Mouse (Mus musculus) kidney, postnatal 10 days (tissue): ENCODE results near the gene Rpl18.

Source experiments
- DNase-seq: peaks from one replicate; pipeline ENCODE4 v3.0.0; 2021; ENCODE audit warnings: mixed read lengths

Rpl18 gene

GRCm38 (mm10) chr7:45715090-45715708 lies at the start of gene Rpl18:
Rpl18 (plus strand) TSS chr7:45715457.
- peak; percentile 99 for DNase-seq

DNA sequence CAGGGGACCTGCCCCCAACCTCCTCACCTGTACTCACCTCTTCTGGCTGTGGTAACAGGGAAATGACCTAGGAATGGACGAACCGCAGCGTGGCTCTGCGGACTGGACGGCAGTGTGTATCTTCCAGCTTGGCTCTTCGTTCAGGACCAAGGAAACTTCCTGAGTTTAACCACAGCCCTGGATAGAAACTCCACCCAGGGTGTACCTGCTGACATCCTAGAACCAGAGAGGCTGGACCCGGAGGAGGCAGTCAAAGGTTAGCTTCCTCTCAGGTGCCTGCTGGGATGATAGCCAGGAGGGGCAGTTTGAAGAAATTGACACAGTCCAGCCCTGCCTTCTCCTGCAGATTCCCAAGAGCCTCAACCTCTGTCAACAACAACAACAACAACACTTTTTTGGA lies 49.1 kb upstream of the Rpl18 start, which contains the start of gene Fut2:
Gene Fut2 (minus strand): TSS at position 234 of the 400 bp plus-strand sequence.
- DNase-seq: no peak

- no peak for DNase-seq
These were observed 47.5 kb upstream of the Rpl18 start for GRCm38 (mm10) chr7:45667761-45668160.

GRCm38 (mm10) chr7:45668921-45669320 lies 46.3 kb upstream of the Rpl18 start:
- DNase-seq: no peak

DNA sequence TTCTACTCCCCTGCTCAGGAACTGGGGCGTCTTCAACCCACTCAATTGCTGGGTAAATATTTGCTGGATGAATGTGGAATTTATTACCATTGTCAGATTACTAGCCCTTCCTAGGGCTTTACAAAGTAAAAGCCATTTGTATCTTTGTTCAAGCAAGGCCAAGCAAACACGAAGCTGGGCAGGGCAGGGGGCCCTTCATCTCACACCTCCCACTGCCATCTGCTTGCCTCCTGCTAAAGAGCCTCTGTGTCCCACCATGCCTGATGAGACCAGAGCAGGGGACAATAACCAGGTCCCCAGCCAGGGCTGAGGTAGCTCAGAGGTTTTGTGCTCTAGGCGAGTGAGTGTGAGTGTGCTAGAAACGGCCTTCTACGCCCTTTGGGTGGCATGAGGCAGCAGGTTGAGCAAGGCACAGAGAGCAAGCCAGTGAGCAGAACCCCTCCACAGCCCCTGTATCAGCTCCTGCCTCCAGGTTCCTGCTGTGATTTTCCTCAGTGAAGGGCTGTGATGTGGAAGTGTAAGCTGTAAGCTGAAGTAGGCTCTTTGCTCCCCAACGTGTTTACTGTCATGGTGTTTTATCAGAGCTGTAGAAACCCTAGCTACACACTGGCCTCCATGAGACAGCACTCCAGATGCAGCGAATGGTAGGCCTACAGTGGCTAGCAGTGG lies 37.5 kb upstream of the Rpl18 start:
- DNase-seq: no peak

- DNase-seq: no peak
These were observed 36.7 kb upstream of the Rpl18 start for GRCm38 (mm10) chr7:45678513-45678912.

- DNase-seq: peak; percentile 53
These were observed 35.2 kb upstream of the Rpl18 start for GRCm38 (mm10) chr7:45679966-45680621.

GRCm38 (mm10) chr7:45681046-45681736 lies 34.1 kb upstream of the Rpl18 start:
- DNase-seq: no peak

GRCm38 (mm10) chr7:45682144-45683126 lies 32.8 kb upstream of the Rpl18 start:
- DNase-seq: peak; percentile 95

DNA sequence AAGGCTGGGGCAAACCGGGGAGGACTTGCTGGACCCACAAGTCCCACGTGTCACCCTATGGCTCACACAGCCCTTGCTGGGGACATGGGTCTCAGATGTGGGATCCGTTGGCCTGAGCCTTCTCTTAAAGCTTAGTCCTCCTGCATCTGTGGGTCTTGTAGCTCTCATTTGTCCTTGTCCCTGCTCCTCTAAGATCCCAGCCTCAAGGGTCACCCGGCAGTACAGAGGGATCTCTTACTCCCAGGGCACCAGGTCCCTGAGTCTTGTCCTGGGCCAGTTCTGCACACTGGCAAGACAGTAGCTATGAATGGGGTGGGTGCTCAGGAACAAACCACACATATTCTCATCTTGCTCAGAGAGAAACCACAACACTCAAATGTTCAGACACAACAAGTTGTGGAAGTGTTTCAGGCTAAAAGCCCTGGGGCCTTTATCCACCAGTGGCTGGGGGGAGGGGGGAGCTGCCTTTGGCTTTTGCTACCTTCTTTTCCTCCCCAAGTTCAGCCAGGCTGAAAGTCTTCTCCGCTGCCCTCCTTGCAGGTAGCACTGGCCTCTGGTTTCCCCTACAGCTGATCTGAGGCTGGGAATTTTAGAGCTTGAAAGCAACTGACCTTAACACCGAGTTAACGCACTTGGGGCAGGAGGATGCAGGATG lies 31.7 kb upstream of the Rpl18 start, which contains the start of gene Ntn5:
Gene Ntn5 (plus strand): TSS at position 627 of the 655 bp plus-strand sequence.
- DNase-seq: no peak

DNA sequence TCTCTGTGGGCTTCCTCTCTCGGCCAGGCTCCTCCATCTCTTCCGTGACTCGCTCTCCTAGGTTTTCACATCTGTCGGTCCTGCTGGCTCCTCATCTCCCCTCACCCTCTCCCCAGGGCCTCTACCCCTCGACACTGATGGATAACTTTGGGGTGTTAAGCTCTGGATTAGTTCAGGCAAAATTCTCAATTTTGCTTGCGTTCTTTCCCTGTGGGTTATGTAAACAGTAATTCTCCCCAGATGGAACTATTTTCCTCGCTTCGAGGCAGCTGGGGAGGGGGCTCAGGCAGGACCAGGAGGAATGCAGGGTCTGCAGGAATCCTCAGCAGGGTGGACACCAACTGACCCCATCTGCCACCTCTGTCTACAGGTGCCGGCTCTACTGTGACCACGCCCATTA lies 29.4 kb upstream of the Rpl18 start:
- no peak for DNase-seq

- DNase-seq: peak; percentile 26
These were observed 28.4 kb upstream of the Rpl18 start for GRCm38 (mm10) chr7:45686841-45687240.

DNA sequence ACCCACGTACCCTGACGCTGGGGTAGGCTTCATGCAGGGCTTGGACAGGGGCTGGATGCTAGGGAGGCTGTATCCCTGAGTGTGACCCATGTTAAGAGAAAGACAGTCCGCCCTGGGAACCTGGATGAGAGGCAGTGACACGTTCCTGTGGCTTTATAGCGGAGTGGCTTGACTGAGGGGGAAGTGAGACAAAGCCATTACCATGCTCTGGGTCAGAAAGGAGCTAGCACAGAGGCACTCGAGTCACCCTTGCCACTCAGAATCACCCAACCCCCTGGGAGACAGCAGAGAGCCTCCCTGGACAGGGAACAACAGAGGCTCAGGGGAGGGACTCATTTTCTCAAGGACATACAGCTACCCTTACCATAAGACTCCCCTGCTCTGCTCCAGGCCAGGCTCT lies 26.2 kb upstream of the Rpl18 start:
- no peak for DNase-seq

DNA sequence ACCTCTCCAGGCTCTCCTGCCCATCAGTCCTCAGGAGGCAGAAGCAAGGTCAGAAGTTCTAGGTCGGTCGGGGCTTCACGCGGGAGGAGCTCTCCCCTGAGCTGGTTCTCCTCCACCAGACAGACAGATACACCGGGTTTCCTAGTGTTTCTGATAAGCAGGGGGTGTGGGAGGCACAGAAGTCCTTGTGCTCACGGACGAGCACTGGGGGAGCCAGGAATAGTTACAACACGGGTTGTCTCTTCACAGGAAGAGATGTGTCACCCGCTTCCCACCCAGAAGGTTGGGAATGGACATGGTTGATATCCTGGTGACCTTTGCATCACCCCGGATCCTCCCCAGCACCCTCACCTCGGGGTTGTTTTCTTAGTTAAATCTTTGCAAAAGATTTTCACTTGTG lies 25.5 kb upstream of the Rpl18 start:
- no peak for DNase-seq

GRCm38 (mm10) chr7:45692364-45692763 lies 22.9 kb upstream of the Rpl18 start:
- no peak for DNase-seq

DNA sequence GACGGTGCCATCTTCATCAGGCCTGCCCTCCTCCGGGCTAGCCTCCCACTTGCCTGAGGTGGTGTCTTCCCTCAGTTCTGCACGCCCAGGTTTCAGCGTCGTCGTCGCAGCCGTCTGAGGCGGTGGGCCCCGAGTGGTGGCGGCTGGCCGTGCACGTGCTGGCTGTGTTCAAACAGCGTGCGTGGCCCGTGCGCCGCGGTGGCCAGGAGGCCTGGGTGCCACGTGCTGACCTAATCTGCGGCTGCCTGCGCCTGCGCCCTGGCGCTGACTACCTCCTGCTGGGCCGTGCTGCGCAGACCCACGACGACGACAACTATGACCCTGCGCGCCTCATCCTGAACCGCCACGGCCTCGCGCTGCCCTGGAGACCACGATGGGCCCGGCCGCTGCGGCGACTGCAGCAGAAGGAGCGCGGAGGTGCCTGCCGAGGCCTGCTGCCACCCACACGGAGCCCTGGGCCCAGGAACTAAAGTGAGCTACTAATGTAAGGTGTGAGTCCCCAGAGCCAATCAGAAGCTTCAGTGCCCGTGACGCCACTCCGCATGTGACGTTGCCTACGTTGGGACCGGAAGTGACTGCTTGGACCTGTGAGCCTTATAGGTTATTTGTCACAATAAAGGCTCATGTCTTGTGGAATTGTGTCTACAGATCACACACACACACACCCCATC lies 21.2 kb upstream of the Rpl18 start, which contains the start of gene Sec1:
Gene Sec1 (minus strand): TSS at position 482 of the 671 bp plus-strand sequence.
- no peak for DNase-seq

- DNase-seq: no peak
These were observed 20.2 kb upstream of the Rpl18 start for GRCm38 (mm10) chr7:45695098-45695497.

DNA sequence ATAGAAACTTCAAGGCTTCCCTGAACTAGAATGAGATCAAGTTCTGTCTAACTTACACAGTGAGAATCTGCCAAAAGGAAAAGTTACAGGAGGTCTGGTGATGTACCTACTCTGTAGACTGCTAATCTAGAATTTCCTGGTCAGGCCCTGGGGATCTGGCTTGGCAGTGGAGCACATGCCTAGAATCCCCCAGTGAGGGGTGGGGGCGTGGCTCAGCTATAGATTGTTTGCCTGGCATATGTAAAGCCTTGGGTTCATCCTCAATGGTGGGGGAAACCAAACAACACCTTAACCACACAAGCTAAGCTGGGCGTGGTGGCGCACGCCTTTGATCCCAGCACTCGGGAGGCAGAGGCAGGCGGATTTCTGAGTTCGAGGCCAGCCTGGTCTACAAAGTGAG lies 17.4 kb upstream of the Rpl18 start:
- no peak for DNase-seq

- DNase-seq: no peak
These were observed 15.6 kb upstream of the Rpl18 start, which contains the start of gene Car11 for GRCm38 (mm10) chr7:45699523-45700141. Car11 (plus strand) TSS chr7:45699843.

GRCm38 (mm10) chr7:45700301-45701015 lies 14.8 kb upstream of the Rpl18 start:
- DNase-seq: peak; percentile 87
